Mouse (Mus musculus) liver, embryonic 14.5 days (tissue): ENCODE results near the gene Cmas.

Source experiments
- CTCF ChIP-seq: IDR thresholded peaks from 2 replicates; pipeline ENCODE4 v1.5.1; 2016; ENCODE audit warnings: antibody characterized with exemption, low read depth, control low read depth
- EP300 ChIP-seq: IDR thresholded peaks from 2 replicates; pipeline ENCODE4 v1.6.1; 2016; ENCODE audit warnings: antibody characterized with exemption, low read depth

- no peak for TF ChIP-seq CTCF
- no peak for TF ChIP-seq EP300
Measured at GRCm38 (mm10) chr6:142780574-142781033, 24.1 kb downstream of the Cmas start.
